Mouse (Mus musculus) 3134 (cell line): ENCODE data around the gene Tenm2.

ENCODE experiments used
- DNase-seq: peaks from one replicate; pipeline ENCODE4 v3.0.0-alpha.2; 2011; ENCODE audit warnings: low spot score; ENCODE audit not compliant: insufficient read length; ENCODE audit errors: extremely low read depth

The Tenm2 gene

DNA sequence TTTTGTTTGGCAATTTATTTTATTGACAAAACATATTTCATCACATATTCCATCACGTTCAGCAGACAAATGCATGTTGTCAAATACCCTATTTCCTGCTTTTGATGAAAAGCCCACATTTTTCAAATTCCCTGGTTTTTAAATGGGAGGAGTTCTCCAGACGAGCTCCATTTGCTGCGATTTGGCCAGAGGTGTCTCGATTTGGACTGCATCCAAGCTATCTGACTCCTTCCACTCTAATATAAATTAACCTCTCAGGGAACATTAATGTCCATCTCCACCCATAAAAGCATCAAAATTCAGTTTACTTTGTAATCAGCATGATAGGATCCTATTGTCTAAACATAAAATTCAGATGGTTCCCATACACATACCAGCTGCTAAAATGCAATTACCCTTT, 120.6 kb downstream of the Tenm2 start:
- no peak for DNase-seq

DNA sequence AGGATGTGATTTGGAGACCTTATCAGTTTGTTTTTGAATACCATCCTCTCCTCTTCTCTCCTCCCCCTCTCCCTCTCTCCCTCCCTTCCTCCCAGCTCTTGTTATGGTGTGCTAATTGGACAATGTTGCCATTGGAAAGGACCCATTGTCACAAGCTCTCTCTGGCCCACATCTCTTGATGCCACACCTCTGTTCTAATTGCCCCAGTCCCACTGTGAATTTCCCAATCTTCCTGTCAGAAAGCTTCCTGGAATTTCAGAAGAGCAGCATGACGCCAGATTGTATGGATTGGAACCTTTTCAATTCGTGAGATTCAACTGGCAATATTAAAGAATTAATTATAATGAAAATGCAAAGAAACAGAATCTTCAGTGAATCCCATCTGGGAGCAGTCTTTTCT, 128.7 kb downstream of the Tenm2 start:
- DNase-seq, result no peak

DNA sequence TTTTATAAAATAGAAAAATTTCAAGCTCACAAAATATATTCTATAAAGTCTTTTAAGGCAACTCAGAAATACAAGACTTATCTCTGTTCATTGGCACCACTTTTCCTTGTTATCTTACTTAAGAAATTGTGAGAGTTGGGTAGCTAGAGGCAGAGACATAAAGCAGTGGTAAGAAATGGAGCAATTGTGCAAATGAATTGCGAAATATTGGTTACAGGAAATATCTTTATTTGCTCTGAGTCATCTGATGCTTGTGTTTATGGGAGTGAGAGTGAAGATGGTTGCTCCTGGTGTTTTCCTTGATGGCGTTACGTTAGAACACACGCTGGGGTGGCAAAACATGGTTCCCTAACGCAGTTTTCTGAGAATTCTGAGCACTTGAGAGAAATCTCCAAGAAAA, 156.4 kb downstream of the Tenm2 start:
- DNase-seq, result no peak

DNA sequence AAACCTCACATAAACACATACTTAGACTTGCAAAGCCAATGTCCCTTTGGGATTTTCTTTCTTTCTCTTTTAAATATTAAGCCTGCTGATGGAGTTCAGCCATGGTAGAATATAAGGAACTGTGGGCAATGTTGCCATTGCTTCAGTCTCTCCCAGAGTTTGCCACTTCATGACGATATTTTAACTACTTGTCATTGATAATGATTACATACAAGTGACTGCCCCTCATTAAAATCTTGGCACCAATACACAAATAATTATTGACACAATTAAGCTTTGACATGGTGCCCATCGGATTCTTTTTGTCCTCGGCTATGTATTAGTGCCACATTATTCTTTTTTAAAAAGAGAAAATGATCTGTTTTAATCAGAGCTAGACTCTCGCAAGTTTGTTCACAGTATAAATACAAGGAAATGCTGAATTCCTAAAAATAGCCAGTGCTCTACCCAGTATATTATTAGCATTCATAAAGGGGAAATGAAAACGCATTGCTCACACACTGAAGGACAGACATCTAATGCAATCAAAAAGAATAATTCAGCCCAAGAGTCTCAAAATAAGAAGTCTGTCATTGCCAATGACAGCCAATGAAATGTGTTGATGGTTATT, 158.7 kb downstream of the Tenm2 start:
- DNase-seq, result no peak

DNA sequence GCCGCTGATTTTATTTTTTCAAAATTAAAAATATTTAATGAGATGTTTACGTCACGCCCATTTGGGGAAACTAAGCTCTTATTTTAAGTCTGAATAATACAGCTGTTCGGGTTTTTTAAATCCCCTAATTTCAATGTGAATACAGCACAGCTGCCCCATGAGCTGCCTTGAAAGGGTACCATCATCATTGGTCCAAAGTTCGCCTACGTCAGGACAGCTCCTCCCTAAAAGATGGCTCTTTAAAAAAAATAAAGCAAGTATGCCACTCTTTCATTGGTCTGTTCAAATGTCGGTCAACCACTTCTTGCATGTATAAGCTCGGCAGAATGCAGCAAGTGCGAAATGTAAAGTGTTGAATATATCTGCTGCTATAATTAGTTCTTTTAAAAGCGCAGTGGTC, 160.4 kb downstream of the Tenm2 start:
- no peak for DNase-seq

DNA sequence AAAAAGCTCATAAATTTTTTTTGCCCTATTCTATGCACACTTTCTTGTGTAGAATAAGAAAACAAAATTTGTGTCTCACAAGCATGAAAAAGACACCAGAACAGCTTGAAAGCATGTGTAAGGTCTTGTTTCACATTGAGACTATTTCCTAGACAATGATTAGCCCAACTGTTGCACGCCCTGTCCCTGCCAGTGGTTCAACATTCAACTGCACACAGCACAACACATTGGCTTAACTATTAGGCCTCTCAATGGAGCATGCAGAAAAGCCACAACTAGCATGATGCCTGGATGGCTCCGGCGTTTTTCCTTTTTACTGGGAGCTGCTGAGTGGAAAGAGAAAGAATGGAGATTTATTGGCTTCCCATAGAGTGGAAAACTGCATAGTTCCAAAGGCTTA, 170.3 kb downstream of the Tenm2 start:
- DNase-seq, result no peak

DNA sequence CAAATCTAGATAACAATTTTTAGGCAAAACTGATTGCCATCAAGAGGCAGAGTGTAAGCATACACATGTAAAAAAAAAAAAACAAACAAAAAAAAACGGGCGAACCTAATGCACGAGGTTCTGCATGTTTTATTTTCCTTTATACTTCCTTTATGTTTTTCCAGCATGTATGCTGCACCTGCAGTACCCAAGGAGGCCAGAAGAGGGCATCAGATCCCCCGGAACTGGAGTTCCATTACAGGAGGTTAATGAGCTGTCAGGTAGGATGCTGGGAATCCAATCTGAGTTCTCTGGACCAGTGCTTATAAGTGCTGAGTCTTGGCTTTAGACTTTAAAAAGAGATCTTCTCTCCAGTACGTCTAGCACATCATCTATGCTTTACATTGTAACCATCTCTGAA, 189.1 kb downstream of the Tenm2 start:
- DNase-seq, result no peak

DNA sequence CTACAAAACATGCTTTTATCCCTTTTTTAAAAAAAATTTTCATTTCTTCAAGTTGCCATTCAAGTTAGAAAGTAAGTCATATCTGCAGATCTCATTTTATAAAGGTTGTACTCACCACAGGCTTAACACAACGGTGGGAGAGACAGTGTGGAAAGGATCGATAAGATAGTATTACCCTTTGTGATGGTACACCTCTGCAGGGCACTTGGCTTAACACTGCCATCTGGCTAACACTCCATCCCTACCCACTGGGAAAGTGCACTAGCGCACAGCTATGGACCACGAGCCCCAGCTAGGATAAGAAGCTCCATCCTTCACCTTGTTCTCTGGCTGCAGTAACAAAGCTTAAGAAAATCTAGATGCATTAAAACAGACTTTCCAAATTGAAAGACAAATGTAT, 194.5 kb downstream of the Tenm2 start:
- no peak for DNase-seq

DNA sequence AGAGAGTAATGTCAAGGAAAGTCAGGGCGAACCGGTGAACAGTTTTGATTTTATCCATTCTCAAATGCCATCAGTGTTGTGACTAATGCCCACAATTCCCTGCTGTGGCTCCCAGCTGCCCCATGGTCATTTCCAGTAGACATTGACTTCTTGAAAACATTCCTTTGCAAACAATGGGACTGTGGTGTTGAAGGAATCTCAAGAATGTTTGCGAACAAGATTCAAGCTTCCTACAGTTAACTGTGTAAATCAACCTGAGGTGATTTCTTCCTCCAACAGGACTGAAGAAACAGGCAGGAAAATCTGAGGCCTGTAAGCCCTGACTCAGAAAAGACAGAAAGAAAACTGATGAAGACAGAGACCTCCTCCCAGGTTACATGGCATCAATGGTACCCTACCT, 196.5 kb downstream of the Tenm2 start:
- DNase-seq, result no peak

DNA sequence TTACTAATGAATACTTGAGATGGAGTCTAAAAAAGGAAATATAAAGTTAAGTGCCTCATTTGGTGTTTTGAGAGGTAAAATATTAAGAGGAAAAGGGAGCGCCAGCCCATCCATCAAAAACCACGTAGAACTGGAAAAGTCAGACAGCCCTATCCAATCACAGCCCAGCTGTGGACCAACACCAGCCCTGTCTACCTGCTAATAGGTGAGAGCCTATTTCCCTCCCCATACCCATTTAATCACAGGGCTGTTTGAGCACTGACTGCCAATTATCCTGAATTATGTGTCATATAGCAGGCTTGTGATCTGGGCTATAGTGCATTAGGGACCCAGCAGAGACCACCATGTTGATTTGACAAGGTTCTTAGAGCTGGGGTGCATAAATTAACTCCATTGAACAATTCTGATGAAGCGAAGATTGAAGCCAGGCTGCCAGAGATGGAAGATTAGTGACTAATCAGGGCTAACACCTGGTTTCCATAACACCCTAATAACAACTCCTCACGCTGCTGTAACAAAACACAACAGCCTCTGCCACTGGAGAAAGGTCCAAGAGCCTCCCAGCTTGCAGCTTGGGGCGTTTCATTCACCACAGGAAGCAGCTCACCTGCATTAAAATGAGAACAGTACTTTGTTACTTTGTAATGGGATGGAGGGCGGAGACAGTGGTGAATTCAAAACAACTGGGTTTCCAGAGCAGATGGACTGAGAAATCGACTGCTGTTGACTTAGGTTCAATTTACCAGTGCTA, 204.3 kb downstream of the Tenm2 start:
- no peak for DNase-seq

DNA sequence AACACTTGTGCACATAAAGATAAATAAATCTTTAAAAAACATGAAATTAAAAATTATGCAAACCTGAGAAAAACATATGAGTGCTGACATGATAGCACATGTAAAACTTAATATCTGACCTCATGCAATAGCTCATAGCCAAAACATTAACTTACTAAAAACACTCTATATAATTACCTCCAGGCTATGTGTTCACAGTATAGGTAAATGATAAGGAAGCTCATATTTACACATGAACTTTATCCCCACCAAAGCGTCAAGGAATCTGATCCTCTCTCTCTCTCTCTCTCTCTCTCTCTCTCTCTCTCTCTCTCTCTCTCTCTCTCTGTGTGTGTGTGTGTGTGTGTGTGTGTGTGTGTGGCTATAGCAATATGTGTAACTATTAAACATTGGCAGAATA, 223.9 kb downstream of the Tenm2 start:
- no peak for DNase-seq

DNA sequence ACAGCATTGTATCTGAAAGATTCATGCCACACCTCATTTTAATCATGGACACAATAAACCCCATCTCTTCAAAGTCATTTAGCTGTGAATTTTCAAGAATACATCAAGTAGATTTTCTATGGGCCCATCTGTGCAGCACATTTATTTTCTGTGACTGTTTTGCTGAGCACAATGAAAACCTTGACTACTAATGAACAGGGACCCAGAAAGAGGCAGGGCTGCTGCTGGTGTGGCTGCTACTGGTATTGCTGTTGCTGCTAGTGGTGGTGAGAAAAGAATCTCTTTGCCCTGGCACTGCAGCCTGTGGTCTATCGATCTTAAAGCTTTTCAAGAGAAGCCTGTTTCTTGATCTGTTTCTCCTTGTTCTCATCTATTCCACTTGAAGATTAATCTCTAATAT, 226.5 kb downstream of the Tenm2 start:
- no peak for DNase-seq

DNA sequence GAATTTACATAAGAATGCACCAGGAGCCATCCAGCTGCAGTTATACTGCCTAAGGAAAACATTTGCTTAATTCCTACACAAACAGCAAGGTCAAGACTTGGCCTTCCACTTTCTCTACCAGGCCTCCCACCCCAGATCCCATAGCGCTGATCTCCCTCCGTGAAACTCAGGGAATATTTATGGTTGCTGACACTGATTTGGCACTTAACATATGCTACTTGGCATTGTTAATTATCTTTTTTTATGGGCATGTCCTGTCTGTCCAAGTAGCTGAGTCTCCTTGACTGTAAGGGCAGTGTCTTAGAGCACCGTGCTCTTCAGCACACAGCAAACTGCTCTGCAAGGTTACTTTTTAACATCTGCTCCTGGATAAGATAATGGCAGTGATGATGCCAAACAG, 238.1 kb downstream of the Tenm2 start:
- no peak for DNase-seq

DNA sequence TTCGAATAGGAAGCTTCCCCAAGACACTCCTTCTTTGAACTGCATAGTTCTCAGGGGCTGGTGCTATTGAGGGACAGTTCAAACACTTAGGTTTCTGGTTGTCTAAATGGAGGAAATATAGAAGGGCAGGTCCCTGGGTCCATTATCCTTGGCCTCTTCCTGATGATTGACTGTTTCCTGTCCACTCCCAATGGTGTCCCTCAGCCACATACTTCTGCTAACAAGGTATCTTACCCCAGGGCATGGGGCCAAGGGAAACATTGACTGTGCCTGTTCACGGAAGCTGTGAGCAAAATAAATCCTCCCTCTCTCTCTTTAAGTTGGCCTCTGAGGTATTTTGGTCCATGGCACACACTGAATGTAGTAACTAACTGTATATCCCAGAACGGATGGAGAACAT, 244.9 kb downstream of the Tenm2 start:
- no peak for DNase-seq

DNA sequence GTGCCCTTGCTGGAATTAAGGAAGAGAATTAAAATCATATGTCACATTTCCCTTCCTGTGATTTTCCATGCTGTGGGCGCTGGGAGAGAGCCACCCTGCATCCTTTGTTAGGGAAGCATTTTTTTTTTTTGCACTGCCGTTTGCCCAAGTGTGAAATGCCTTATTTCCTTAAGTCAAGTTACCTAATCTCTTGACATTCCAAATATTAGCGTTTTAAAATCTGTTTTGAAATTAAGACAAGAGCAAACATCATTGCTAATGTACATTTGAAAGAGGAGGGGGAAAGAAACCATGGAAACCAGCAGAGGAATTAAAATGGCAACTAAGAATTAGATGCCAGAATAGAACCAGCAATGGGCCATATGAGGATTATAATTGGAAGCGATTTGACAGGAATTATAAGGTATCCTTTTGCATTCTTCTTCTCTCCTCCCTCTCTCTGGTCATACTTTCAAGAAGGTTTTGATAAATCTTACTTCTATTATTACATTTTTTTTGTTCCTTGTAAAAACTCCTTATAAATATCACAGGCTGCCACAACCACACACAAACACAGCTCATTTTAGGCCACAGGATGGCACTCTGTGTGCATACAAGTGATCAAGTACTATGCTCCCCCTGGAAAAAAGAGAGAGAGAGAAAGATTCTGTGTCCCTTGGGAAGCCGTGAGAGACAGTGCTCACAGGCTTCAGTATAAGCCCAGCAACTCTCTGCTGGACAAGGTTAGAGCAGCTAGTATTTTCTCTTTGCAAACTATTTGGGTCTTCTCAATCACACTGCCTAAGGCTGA, 246.8 kb downstream of the Tenm2 start:
- no peak for DNase-seq

DNA sequence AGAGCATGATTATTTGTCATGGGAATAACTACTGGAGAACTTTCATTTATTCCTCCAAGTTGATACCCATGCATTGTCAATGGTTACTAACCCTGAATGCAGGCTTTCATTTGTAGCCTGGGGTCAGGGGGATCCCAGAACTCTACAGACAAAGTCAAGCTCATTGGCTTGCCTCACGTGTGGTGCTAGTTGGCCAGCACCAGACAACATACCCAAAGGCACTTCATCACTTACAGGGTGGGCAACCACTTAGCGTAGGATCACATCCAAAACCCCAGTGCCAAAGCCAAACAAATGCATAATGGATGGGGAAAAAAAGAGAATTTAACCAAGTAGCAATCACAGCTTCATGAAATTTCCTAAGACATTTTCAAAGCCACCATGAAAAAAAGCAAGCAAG, 261.6 kb downstream of the Tenm2 start:
- no peak for DNase-seq

DNA sequence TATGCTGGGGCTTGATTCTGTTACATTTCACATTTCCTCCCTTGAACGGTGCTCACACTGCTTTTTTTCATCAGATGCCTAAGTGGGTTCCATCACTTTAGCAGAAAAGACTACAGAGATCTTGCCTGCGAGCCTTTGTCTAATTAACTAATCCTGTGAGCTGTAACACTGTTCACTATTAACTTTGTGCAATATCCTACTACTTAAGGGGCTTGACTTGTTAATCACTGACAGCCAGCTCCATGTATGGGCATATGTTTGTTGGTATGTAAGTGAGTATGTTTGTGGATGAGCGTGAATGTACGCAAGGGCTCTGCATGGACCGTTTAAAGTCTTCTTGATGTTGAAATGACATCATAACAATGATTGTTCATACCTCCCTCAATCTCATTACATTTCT, 277.7 kb downstream of the Tenm2 start:
- DNase-seq, result no peak

DNA sequence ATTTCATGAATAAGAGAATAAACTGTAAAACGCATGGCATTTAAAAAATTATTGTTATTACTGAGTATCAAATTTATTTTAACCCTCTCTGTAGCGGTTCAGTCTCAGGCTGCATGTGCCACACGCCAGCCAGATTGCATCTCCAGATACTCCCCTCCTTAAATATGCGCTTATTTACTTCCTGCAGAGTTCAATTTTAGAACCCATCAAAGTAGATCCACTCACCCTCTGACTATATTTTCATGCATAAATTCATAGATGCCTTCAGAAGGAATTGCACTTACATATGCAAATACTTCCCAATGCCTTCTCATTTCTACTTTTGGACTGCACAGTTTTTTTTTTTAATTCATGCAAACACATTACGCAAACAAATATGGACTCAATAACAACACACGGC, 294.3 kb downstream of the Tenm2 start:
- no peak for DNase-seq

DNA sequence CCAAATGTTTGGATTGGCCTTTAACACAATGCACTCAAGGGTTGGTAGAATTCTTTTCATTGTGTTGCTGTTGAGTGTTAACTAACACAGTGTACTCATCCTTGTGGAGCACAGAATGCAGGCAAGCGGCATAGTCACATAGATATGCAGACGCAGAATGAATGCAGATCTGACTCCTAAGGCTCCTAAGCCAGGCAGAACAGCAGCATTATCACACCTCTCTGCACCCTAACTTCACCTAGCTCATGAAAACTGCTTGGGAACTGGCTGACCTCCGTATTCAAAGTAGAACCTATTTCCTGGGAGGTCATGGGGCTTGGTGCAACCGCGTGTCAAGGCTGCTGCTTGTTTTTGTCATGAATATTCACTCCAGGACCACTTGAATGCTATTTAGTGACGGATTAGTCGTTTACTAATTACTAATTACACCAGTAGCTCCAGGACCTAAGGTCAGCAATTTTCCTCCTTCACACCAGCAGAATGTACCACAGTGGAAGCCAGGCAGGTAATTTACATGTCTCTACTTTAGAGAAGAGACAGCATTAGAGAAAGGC, 295.1 kb downstream of the Tenm2 start:
- DNase-seq, result no peak

DNA sequence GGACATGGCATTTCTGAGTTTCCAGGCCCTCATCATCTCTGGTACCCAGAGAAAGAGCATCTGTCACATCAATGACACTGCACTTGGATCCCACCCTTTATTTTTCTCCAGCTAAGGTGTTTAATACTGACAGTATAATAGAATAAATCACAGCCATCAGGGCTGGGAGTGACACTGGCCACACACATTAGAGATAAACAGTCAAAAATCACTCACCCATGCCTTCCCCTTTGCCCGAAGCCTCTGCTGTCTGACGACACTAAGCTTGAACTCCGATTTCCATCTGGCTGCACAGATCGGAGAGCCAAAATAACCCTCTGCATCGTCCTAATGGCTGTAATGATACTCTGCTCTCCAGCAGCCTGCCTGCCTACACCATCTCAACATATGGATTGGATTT, 305.9 kb downstream of the Tenm2 start:
- DNase-seq, result no peak

DNA sequence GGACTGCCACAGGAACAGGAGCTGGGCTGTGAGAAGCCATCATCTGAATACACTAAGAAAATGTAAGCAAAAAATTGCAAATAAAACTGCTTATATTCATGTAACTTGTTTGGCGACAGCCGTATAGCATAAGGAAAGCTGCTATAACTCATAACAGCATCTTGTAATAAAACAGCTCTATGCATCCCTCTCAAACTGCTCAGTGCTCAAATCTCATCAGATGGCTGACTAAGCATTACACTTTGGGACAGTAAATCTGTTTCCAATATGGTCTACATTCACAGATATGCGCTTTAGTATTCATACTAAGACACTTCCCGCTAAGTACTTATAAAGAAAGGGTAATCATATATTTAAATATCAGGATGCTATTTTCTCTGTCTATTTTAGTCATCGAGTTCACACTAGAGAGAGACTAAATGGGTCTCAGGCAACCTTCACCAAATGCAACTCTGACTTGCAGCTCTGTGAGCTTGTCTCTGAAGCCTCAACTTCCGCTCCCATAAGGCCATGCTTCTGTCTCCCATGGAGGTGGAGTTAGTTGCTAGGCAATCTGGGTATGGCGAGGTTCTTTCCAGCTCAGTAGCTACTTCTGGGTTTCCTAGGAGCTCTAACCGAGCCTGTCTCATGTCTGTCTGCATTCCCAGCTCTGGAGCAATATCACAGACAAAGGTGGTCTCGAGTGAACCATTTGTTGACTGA, 308.9 kb downstream of the Tenm2 start:
- no peak for DNase-seq
